Mouse (Mus musculus) granulocyte monocyte progenitor cell, adult 5-6 weeks (primary cell): ENCODE results near the gene Tmem92. TPM values are rescaled to one million over a fixed set of nuclear protein-coding genes. Genes with fewer than 3 reads are reported as not detected.
"Not testable (repeated sequence)": the region's sequence is repeated elsewhere in the genome, so short reads cannot be mapped to it uniquely, and the experiment has no call there.

ENCODE experiments used
- ATAC-seq: replicated peaks from 2 replicates; pipeline ENCODE4 v1.8.0; 2016; ENCODE audit warnings: mild to moderate bottlenecking, moderate TSS enrichment, inconsistent platforms; ENCODE audit not compliant: poor library complexity, severe bottlenecking
- total RNA-seq, 2 experiments: library from RNA; stranded (forward) in 1 of 2; stranded (reverse) in 1 of 2; fragments of 200-712, 200-1000 nt in 1 of 2; fragments of >200 nt in 1 of 2; fragmentation: Nextera tagmentation in 1 of 2; gene quantifications; 2 replicates each; pipeline ENCODE4 v1.2.3; 2014 to 2017

Tmem92 gene
- total RNA-seq (2014; fragmentation: Nextera tagmentation) (not detected in 2 replicates), total RNA-seq (2017) (not detected in 2 replicates)

DNA sequence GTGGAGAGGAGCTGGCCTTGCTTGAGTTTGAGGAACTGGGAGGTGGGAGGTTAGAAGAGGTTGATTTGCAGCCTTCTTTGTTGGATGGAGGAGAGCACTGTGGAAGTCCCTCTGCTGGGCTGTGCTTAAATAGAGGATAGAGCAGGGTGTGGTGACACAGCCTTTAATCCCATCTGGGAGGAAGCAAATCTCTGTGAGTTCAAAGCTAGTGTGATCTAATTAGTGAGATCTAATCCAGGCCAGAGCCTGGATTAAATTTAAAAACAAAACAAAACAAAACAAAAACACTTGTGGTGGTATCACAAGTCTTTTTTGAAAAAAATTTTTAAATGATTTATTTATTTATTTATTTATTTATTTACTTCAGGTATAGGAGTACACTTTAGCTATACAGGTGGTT is at the start of gene Tmem92:
Tmem92 (minus strand) TSS at position 101 of the 400 bp plus-strand sequence.
- no peak for ATAC-seq

- ATAC-seq, result no peak
These were observed 46.5 kb upstream of the Tmem92 start for GRCm38 (mm10) chr11:94828966-94829365.

- ATAC-seq, result peak; percentile 48; the same call in 1 of the 2 replicates
These were observed 36.9 kb upstream of the Tmem92 start for GRCm38 (mm10) chr11:94819427-94819826.

- ATAC-seq, result peak; percentile 48; the same call in 1 of the 2 replicates
These were observed 36.4 kb upstream of the Tmem92 start for GRCm38 (mm10) chr11:94818946-94819345.

GRCm38 (mm10) chr11:94811537-94811936 is 29.0 kb upstream of the Tmem92 start:
- not testable (repeated sequence) for ATAC-seq

DNA sequence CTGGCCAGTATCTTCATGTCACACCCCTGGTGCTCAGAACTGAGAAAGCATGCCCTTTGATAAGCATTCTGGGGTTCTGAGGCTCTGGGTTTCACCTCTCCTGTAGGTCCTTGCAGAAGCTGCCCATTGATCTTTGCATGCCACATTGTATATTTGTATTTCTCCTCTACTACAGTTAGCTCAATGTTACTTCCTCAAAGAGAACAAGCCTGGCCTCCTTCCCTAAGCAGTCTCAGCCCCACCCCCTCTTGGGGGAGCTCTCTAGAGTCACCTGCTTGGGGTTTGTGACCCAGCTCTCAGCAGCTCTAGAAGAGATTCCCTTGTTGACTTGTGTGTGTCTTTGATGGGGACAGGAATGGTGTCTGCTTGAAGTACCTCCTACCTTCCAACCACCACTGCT is 9.2 kb upstream of the Tmem92 start:
- ATAC-seq, result peak; percentile 53; the same call in 1 of the 2 replicates

DNA sequence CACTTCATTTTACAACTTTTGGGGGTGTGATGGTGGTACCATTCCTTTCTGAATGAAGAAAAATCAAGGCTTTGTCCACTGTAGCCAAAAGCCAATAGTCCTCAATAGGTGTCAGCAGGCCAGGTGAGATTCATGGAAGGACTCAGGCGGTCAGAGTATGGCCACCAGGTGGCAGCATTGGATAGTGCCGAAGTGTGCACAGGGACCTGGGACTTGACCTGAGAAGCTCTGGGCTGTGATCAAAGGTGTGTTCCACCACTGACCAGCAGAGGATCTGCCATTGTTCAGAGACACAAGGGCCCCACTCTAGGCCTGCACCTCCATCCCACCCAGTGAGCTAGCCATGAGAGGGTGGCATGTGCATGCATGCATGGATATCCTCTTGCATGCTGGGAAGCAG is 2.7 kb upstream of the Tmem92 start:
- ATAC-seq, result peak; percentile 52

DNA sequence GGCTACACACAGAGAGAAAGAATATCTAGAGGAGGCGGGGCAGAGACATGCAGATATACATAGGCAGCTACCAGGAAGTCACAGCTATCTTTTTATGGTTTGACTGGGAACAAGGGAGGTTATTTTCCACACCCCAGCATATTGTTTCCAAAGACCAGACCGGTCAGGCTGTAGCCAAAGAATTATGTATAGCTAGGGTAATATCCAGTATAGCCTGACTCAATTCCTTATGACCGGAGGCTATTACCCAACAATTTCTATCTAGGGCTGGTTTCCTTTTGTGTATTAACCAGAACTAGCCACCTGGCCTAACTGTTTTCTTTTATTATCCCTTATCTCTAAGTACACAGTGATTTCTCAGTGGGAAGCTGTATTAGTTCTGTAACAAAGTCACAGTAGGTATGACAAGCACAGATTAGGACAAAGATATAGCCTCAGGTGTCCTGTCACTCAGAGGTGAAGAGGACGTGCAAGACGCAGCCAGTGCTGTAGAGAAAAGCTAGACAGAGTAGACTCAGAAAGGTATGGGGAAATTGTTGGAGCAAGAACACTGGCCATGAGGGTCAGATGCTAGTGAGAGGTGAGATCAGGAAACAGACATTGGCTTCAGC is 7.5 kb downstream of the Tmem92 start:
- no peak for ATAC-seq

GRCm38 (mm10) chr11:94773851-94774250 is 8.7 kb downstream of the Tmem92 start:
- peak; percentile 48; the same call in 1 of the 2 replicates for ATAC-seq

DNA sequence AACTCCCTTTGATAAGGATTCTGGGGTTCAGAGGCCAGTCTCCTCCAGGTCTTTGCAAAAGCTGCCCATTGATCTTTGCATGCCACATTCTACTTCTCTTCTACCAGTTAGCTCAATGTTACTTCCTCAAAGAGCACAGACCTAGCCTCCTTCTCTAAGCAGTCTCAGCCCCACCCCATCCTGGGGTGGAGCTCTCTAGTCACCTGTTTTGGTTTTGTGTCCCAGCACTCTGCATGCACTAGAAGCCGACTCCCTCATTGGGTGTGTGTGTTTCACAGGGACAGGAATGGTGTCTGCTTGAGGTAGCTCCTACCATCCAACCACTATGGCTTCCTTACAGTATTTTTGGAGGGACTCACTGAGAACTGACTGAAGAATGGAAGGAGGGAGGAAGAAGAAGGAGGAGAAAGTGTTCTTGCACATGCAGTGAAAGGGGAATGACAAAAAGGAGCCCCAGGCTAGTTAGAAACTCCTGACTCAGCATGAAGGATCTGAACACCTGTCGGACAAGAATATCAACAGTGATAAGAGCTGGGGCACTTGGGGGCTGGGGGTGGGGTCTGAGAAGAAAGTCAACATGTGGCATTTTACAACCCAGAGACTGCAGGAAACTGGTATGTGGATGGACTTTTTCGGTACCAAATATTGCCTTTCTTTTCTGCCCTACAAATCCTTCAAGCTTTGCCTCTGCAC is 10.0 kb downstream of the Tmem92 start:
- no peak for ATAC-seq

DNA sequence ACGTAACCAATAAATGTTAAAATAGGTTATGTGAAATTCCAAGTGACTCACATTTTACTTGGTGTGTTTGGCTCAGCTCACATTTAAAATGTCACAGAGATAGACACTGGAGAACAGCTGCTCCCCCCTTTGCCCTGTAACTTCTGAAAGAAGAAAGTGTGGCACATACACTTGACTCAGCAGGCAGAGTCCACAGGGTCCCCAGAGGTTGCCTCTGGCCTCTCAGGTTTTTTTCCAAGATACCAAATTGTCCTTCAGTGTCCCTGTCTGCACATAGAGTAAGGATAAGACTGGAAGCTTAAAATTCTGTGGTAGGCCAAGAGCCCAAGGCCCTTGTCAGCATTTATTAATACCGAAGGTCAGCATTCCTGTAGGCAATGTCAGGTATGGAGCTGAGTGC is 15.3 kb downstream of the Tmem92 start:
- no peak for ATAC-seq

GRCm38 (mm10) chr11:94762775-94763174 is 19.7 kb downstream of the Tmem92 start:
- no peak for ATAC-seq

GRCm38 (mm10) chr11:94762281-94762680 is 20.2 kb downstream of the Tmem92 start:
- no peak for ATAC-seq

GRCm38 (mm10) chr11:94760799-94761198 is 21.7 kb downstream of the Tmem92 start:
- ATAC-seq, result peak; percentile 20; the same call in 1 of the 2 replicates

- no peak for ATAC-seq
These were observed 22.1 kb downstream of the Tmem92 start for GRCm38 (mm10) chr11:94760364-94760763.

- no peak for ATAC-seq
These were observed 22.6 kb downstream of the Tmem92 start for GRCm38 (mm10) chr11:94759916-94760315.

DNA sequence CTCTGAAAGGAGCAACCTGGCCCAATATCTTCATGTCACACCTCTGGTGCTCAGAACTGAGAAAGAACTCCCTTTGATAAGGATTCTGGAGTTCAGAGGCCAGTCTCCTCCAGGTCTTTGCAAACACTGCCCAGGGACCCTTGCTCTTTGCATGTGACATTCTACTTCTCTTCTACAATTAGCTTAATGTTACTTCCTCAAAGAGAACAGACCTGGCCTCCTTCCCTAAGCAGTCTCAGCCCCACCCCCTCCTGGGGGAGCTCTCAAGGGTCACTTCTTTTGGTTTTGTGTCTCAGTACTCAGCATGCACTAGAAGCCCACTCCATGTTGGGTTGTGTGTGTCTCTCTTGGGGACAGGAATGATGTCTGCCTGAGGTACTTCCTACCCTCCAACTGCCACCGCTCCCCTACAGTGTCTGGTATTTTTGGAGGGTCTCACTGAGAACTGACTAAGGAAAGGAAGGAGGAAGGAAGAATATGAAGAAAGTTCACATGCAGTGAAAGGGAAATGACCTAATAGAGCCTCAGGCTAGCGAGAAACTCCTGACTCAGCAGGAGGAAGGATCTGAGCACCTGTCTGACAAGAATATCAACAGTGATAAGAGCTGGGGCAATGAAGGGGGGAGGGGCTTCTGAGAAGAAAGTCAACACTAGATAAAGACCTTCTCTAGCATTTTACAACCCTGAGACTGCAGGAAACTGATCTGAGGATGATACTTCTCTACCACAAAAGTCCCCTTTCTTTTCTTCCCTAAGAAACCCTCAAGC is 29.4 kb downstream of the Tmem92 start:
- peak; percentile 79 for ATAC-seq

GRCm38 (mm10) chr11:94741732-94742272 is 40.7 kb downstream of the Tmem92 start, which contains the start of gene Cdc34b:
TSS of gene Cdc34b (plus strand) at chr11:94741782.
- 0 out of 2 replicates have a peak, but pooled peaks have one; percentile 58 for ATAC-seq

DNA sequence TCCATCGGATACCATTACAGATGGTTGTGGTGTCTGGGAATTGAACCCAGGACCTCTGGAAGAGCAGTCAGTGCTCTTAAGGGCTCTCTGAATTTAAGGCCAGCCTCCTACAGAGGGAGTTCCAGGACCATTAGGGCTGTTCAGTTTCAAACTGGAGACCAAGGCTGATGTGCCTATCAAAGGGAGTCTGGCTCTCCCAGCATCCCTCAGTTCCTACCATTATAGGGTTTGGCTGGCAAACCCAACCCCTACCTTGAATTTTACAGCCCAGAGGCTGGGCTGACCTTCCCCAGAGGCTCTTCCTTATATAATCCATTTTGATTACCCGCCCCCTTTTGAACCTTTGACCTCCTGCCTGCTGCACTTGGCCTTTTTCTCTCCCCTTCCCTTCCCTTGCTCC is 46.8 kb downstream of the Tmem92 start:
- ATAC-seq, result no peak

DNA sequence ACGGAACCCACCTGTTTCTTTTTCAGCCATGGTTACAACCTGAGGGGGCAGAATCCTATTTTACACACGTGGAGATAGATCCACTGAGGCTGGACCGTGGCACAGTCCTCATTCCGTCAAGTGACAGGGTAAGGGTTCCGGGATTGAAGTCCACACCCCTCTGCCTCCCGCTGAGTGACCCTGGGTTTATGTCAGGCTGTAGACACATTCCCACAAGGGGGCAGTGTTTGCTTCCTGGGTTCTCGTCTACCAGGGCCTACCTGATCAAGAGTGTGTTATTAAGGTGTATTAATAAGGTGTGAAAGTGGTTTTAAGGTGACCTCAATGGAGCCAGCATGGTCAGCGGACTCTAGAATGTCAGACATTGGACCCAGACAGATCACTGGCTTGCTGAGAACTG is 49.7 kb downstream of the Tmem92 start:
- ATAC-seq, result peak; percentile 44; the same call in 1 of the 2 replicates

- ATAC-seq, result no peak
These were observed 51.3 kb downstream of the Tmem92 start for GRCm38 (mm10) chr11:94731229-94731628.
